Mouse (Mus musculus) forebrain, embryonic 11.5 days (tissue): ENCODE measurements around the gene Ociad1. TPM values are rescaled to one million over a fixed set of nuclear protein-coding genes. Genes with fewer than 3 reads are reported as not detected.

ENCODE experiments used
- ATAC-seq: fragments of 200-750 bp; cut with Nextera tagmentation; replicated peaks from 2 replicates; pipeline ENCODE4 v1.8.0; 2017; ENCODE audit warnings: moderate TSS enrichment; ENCODE audit not compliant: low FRiP score
- DNase-seq: peaks from one replicate; pipeline ENCODE4 v3.0.0-alpha.2; 2017; ENCODE audit warnings: low spot score
- H3K27ac ChIP-seq: fragments of 300-500 bp; sonication (generic); 2 replicates; pipeline ENCODE4 v1.5.1; 2014; ENCODE audit warnings: low read depth, low read length
- H3K27me3 ChIP-seq: fragments of 300-500 bp; sonication (generic); 2 replicates; pipeline ENCODE4 v1.6.1; 2014; ENCODE audit warnings: mild to moderate bottlenecking, low read length, mixed read lengths; ENCODE audit not compliant: control insufficient read depth, insufficient read depth
- H3K36me3 ChIP-seq: fragments of 300-500 bp; sonication (generic); 2 replicates; pipeline ENCODE4 v1.6.1; 2014; ENCODE audit warnings: mild to moderate bottlenecking, low read length, moderate library complexity, mixed read lengths; ENCODE audit not compliant: control insufficient read depth, insufficient read depth
- H3K4me1 ChIP-seq: fragments of 300-500 bp; sonication (generic); replicated peaks from 2 replicates; pipeline ENCODE4 v1.6.1; 2014; ENCODE audit warnings: low read length, mixed read lengths; ENCODE audit not compliant: control insufficient read depth, insufficient read depth
- H3K4me2 ChIP-seq: fragments of 300-500 bp; sonication (generic); 2 replicates; pipeline ENCODE4 v1.6.1; 2014; ENCODE audit warnings: low read depth, mild to moderate bottlenecking, low read length, moderate library complexity, mixed read lengths; ENCODE audit not compliant: severe bottlenecking
- H3K4me3 ChIP-seq: fragments of 300-500 bp; sonication (generic); 2 replicates; pipeline ENCODE4 v1.5.1; 2014; ENCODE audit warnings: low read depth, low read length
- H3K9ac ChIP-seq: fragments of 300-500 bp; sonication (generic); 2 replicates; pipeline ENCODE4 v1.6.1; 2014; ENCODE audit warnings: low read length
- H3K9me3 ChIP-seq: fragments of 300-500 bp; sonication (generic); 2 replicates; pipeline ENCODE4 v1.6.1; 2016; ENCODE audit warnings: low read length, mixed read lengths; ENCODE audit not compliant: control insufficient read depth
- WGBS: fragments of 180-500 bp; shearing (Covaris S2); extraction: QIAGEN DNeasy Blood & Tissue Kit; methylation state at CpG from one replicate; pipeline ENCODE4 v1.1.7; 2014; 5-methylcytosine and 5-hydroxymethylcytosine counted together
- polyA plus RNA-seq: library from polyadenylated mRNA; unstranded; fragments of >200 nt; fragmentation: Nextera tagmentation; extraction: Ambion mirVana; gene quantifications from 2 replicates; pipeline ENCODE4 v1.2.1, GENCODE M21; 2014

Gene Ociad1
- polyA plus RNA-seq, 1 experiment from 2014 or later, result 143 TPM

- H3K9me3 ChIP-seq, result no peaks in the 10 kb centered on the region
- H3K27me3 ChIP-seq, result 0 out of 2 replicates have a peak, but pooled peaks cover 2% of the 10 kb centered on the region
- no peaks in the 10 kb centered on the region for H3K36me3 ChIP-seq
- no peaks in the 10 kb centered on the region for H3K4me1 ChIP-seq
- ATAC-seq, result no peak
- no peak overlapping the region for H3K4me2 ChIP-seq
- H3K9ac ChIP-seq, result no peak overlapping the region
- H3K4me3 ChIP-seq, result no peak overlapping the region
- no peak overlapping the region for H3K27ac ChIP-seq
- DNase-seq, result no peak
- WGBS, result 76% methylated on average over 7 of the region's 7 CpGs
Measured at GRCm38 (mm10) chr5:73353519-73353918, 60.9 kb downstream of the Ociad1 start.

- Histone ChIP-seq H3K9ac (no peak overlapping the region), H3K4me1 (no peaks in the 10 kb centered on the region), H3K4me3 (no peak overlapping the region), H3K27me3 (0 out of 2 replicates have a peak, but pooled peaks cover 2% of the 10 kb centered on the region), H3K9me3 (no peaks in the 10 kb centered on the region), H3K4me2 (no peak overlapping the region), H3K27ac (no peak overlapping the region), H3K36me3 (no peaks in the 10 kb centered on the region)
- no peak for DNase-seq
- no peak for ATAC-seq
- 72% methylated on average over 3 of the region's 3 CpGs for WGBS
Measured at GRCm38 (mm10) chr5:73353978-73354377, 61.4 kb downstream of the Ociad1 start.

GRCm38 (mm10) chr5:73355393-73355792 is 62.8 kb downstream of the Ociad1 start:
- H3K4me3 ChIP-seq, result no peak overlapping the region
- no peak overlapping the region for H3K9ac ChIP-seq
- 78% methylated on average over 5 of the region's 5 CpGs for WGBS
- no peak for DNase-seq
- H3K27ac ChIP-seq, result no peak overlapping the region
- H3K9me3 ChIP-seq, result no peaks in the 10 kb centered on the region
- H3K27me3 ChIP-seq, result no peaks in the 10 kb centered on the region
- H3K4me2 ChIP-seq, result no peak overlapping the region
- ATAC-seq, result no peak
- no peaks in the 10 kb centered on the region; the same call in 1 of the 2 replicates for H3K4me1 ChIP-seq
- no peaks in the 10 kb centered on the region for H3K36me3 ChIP-seq

- no peaks in the 10 kb centered on the region; the same call in 1 of the 2 replicates for H3K4me1 ChIP-seq
- DNase-seq (no peak), ATAC-seq (no peak)
- no peak overlapping the region for H3K27ac ChIP-seq
- 85% methylated on average over 6 of the region's 6 CpGs for WGBS
- no peaks in the 10 kb centered on the region for H3K27me3 ChIP-seq
- H3K9me3 ChIP-seq, result no peaks in the 10 kb centered on the region
- H3K36me3 ChIP-seq, result no peaks in the 10 kb centered on the region
- H3K4me2 ChIP-seq, result no peak overlapping the region
- no peak overlapping the region for H3K4me3 ChIP-seq
- H3K9ac ChIP-seq, result no peak overlapping the region
Measured at GRCm38 (mm10) chr5:73359134-73359751, 66.7 kb downstream of the Ociad1 start.

- no peak overlapping the region for H3K4me2 ChIP-seq
- no peaks in the 10 kb centered on the region for H3K36me3 ChIP-seq
- no peaks in the 10 kb centered on the region for H3K9me3 ChIP-seq
- H3K4me1 ChIP-seq, result no peaks in the 10 kb centered on the region; the same call in 1 of the 2 replicates
- no peak overlapping the region for H3K4me3 ChIP-seq
- 37% methylated on average over 12 of the region's 12 CpGs for WGBS
- no peak overlapping the region for H3K9ac ChIP-seq
- DNase-seq (no peak), ATAC-seq (no peak)
- no peaks in the 10 kb centered on the region for H3K27me3 ChIP-seq
- H3K27ac ChIP-seq, result no peak overlapping the region
Measured at GRCm38 (mm10) chr5:73359752-73360141, 67.2 kb downstream of the Ociad1 start.

GRCm38 (mm10) chr5:73360240-73360639 is 67.7 kb downstream of the Ociad1 start:
- no peak for DNase-seq
- Histone ChIP-seq H3K4me3 (no peak overlapping the region), H3K9ac (no peak overlapping the region), H3K4me2 (no peak overlapping the region), H3K27me3 (no peaks in the 10 kb centered on the region), H3K9me3 (no peaks in the 10 kb centered on the region), H3K27ac (no peak overlapping the region), H3K36me3 (no peaks in the 10 kb centered on the region), H3K4me1 (no peaks in the 10 kb centered on the region; the same call in 1 of the 2 replicates)
- no peak for ATAC-seq
- 31% methylated on average over 12 of the region's 12 CpGs for WGBS

GRCm38 (mm10) chr5:73362338-73362737 is 69.8 kb downstream of the Ociad1 start:
- WGBS, result 91% methylated on average over 7 of the region's 7 CpGs
- no peak overlapping the region for H3K9ac ChIP-seq
- H3K27me3 ChIP-seq, result no peaks in the 10 kb centered on the region
- no peak overlapping the region for H3K27ac ChIP-seq
- H3K4me3 ChIP-seq, result no peak overlapping the region
- no peaks in the 10 kb centered on the region for H3K36me3 ChIP-seq
- H3K4me1 ChIP-seq, result no peaks in the 10 kb centered on the region; the same call in 1 of the 2 replicates
- no peak for DNase-seq
- no peak overlapping the region for H3K4me2 ChIP-seq
- no peak for ATAC-seq
- H3K9me3 ChIP-seq, result no peaks in the 10 kb centered on the region

GRCm38 (mm10) chr5:73362791-73363190 is 70.2 kb downstream of the Ociad1 start:
- H3K4me2 ChIP-seq, result no peak overlapping the region
- WGBS, result 92% methylated on average over 5 of the region's 5 CpGs
- no peaks in the 10 kb centered on the region; the same call in 1 of the 2 replicates for H3K4me1 ChIP-seq
- no peak overlapping the region for H3K27ac ChIP-seq
- H3K9ac ChIP-seq, result no peak overlapping the region
- H3K9me3 ChIP-seq, result no peaks in the 10 kb centered on the region
- no peak overlapping the region for H3K4me3 ChIP-seq
- H3K36me3 ChIP-seq, result no peaks in the 10 kb centered on the region
- ATAC-seq (no peak), DNase-seq (no peak)
- H3K27me3 ChIP-seq, result no peaks in the 10 kb centered on the region
